Mouse (Mus musculus) B cell, adult 67 days (primary cell): ENCODE data around the gene Arhgef2. TPM values are rescaled to one million over a fixed set of nuclear protein-coding genes. Genes with fewer than 3 reads are reported as not detected.

ENCODE experiments used
- total RNA-seq, 2 experiments: library from RNA; stranded (reverse); gene quantifications; 4 replicates each; pipeline ENCODE4 v1.2.4; 2023

The Arhgef2 gene
- total RNA-seq = 100 to 1,000 TPM; 275 to 277 TPM

DNA sequence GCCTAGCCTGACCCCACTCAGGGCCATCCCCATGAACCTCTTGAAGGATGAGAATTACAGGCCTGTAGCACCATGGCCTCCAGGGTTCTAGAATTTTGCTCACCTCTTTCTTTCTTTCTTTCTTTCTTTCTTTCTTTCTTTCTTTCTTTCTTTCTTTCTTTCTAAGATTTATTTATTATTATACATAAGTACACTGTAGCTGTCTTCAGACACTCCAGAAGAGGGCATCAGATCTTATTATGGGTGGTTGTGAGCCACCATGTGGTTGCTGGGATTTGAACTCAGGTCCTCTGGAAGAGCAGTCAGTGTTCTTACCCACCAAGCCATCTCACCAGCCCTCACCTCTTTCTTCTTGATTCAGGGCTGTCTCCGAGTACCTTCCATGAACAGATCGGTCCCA, at the start of gene Arhgef2:
Arhgef2 (plus strand) TSS at position 301 of the 400 bp plus-strand sequence.

DNA sequence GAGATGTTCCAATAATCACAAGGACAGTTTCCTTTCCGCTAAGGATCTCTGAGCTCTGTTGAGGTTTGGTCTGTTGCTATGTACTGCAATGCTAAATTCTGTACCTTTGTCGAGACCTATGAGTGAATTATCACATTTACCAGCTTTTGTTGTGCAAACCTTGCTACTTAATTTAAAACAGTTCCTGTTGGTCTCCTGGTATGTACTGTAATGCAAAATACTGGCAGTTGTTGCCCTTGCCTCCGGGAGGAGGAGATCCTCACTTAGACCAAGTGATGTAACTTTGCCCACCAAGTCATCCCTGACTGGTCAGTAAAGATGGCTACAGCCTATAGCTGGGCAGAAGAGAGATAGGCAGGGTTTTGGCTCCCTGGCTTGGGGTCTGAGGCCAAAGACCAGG, 30.2 kb upstream of the Arhgef2 start, which contains the start of gene Ssr2:
Ssr2 (plus strand) TSS at position 337 of the 400 bp plus-strand sequence.

DNA sequence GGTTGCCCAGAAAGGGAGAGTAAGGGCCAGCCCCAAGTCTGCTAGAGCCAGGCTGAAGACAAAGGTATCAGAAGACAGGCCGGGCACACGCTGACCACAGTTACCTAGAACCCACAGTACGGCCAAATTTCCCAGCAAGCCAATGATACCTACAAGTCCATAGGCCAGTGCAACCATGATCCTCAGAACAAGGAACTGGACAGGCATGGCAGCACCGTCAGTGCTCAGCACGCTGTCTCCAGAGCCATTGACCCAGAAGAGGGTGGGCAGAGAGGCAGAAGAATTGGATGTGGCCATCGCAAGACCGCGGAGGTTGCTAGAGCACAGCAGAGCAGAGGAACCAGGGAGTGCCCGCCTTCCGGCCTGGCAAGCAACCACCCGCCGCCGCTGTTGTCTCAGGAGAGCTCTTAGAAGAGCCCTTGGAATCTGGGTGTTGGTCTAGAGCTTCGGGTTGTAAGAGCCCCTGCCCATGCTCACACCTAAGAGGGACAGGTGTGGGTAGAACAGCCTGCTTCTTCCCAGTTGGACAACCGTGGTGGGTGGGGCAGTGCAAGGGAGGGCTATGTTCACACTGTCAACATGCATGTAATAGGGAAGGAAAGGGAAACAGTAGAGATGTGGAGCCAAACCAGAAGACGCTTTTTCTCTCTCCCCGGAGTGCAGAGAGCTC, 47.2 kb downstream of the Arhgef2 start, which contains the start of gene Rxfp4:
Rxfp4 (minus strand) TSS at position 297 of the 670 bp plus-strand sequence.

DNA sequence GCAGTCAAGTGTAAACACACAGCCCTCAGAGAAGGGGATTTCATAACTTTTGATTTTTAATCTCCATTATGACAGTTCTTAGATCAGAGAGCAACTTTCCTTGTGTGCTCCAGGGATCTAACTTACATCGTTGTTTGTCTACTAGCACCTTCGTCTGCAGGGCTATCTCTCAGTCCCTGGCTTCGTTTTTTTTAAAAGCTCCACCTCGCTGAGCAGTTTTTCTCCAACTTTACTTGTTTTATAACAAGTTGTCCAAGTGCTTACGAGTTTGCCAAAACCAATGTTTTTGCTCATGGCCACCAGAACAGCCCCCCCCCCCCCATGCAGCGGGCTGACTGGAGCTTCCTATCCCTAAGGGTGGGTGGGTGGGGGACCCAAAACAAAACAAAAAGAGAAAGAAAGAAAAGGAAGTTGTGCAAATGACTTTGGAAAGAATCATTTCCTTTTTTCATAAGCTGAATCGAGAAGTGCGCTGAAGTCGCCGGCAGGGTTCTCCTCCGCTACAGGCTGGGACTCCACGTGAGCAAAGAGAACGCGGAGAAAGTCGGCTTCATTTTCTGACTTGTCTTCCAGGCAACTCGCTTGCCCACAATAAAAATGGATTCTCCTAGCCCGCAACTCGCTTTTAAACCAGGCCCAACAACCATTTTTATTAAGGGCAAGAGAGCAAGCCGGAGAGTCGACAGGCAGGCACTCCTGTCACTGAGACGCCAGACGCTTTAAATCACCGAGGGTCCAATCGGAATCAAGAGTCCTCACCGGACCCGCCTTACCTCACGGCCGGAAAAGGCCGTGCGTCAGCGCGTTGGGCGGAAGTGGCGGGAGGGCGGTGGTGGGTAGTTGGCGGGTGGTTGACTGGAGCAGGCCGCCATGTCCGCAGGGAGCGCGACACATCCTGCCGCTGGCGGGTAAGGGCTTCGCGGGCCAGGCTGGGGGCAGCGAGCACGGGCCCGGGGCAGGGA, 79.5 kb downstream of the Arhgef2 start, which contains the start of gene Khdc4:
Khdc4 (plus strand) TSS at position 824 of the 962 bp plus-strand sequence.

Other genes with a start within 250 kb of the Arhgef2 start
- gene Paqr6, start 241.4 kb upstream of the Arhgef2 start, total RNA-seq = 1 to 10 TPM; 3.7 to 4.6 TPM
- gene Bglap3, start 233.2 kb upstream of the Arhgef2 start, total RNA-seq = 1 to 10 TPM in 1 of 2 experiments, not detected in 1; 1.7 TPM
- gene Bglap2, start 227.3 kb upstream of the Arhgef2 start, total RNA-seq = not detected
- gene Bglap, start 221.5 kb upstream of the Arhgef2 start, total RNA-seq = not detected
- 10 to 100 TPM; 52.3 to 62.4 TPM for gene Pmf1, start 195.6 kb upstream of the Arhgef2 start, total RNA-seq
- 10 to 100 TPM; 15.1 to 18.4 TPM for gene Slc25a44, start 180.8 kb upstream of the Arhgef2 start, total RNA-seq
- 1 to 10 TPM; 1.8 to 3.5 TPM for gene Sema4a, start 144.8 kb upstream of the Arhgef2 start, total RNA-seq
- gene Lmna, start 96.0 kb upstream of the Arhgef2 start, total RNA-seq = 1 to 10 TPM; 2.7 to 8.9 TPM
- 1 to 10 TPM; 1.1 to 1.4 TPM for gene Mex3a, start 73.6 kb upstream of the Arhgef2 start, total RNA-seq
- gene Rab25, start 57.7 kb upstream of the Arhgef2 start, total RNA-seq = 1 to 10 TPM; 1.1 to 2.7 TPM
- 100 to 1,000 TPM in 1 of 2 experiments, 10 to 100 TPM in 1; 84.6 to 103 TPM for gene Lamtor2, start 52.9 kb upstream of the Arhgef2 start, total RNA-seq
- gene Ubqln4, start 52.2 kb upstream of the Arhgef2 start, total RNA-seq = 10 to 100 TPM; 48.4 to 50.3 TPM
- 10 to 100 TPM; 70.8 to 73.9 TPM for gene Ssr2, start 30.1 kb upstream of the Arhgef2 start, total RNA-seq
- not detected for gene Rxfp4, start 47.2 kb downstream of the Arhgef2 start, total RNA-seq
- 100 to 1,000 TPM; 130 to 137 TPM for gene Khdc4, start 79.8 kb downstream of the Arhgef2 start, total RNA-seq
- gene Rit1, start 110.9 kb downstream of the Arhgef2 start, total RNA-seq = 10 to 100 TPM; 32.8 to 37.0 TPM
- gene Syt11, start 169.2 kb downstream of the Arhgef2 start, total RNA-seq = 1 to 10 TPM; 3.5 to 3.6 TPM
- 10 to 100 TPM; 80.0 to 84.3 TPM for gene Gon4l, start 229.3 kb downstream of the Arhgef2 start, total RNA-seq